Mouse (Mus musculus): Measurements from ENCODE around the gene Nxph4.
A peak's percentile ranks its signal among the peaks of the same experiment; 100 is the strongest.

The Nxph4 gene

DNA sequence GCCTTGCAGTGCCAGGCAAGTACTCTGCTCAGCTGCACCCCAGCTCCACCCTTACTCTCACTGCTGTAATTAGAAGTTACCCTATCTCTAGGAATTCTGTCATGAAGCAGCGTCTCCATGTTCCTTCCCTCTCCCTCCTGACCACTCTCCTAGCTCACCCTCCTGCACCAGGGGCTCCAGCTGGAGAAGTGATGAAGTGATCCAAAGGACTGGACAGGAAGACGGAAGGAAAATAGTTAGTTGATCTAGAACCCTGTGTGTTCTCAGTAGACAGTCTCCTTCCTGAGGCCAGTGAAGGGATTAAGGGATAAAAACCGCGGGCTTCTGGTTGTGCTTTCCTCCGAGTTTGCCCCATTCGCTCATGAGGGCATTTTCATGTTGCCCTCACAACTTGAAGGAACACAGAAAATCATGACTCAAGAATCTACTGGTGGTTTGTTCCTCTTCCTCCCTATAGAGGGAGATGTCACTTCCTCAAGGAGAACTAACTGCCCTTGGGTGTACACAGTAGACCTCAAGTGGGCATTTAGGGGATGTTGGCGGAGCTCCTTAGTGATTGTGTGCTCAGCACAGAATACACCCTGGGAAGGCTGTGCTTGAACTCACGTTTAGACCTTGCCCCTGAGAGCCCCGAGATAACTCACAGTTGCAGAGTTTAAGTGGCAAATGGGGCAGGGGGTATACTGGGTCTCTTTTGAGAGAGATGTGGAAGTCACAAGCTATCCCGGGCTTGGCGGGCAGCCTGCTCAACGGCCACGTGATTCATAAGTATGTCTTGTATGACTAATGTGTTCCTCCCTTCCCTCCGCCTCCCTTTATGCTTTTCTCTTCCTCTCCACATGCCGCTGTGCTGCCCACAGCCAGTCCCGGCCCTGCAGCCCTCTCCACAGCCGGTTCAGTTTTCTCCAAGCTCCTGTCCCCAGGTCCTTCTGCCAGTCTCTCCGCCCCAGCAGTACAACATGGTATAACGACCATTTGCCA lies 53.2 kb downstream of the Nxph4 start:
- DNase-seq, result peak; percentile 35

DNA sequence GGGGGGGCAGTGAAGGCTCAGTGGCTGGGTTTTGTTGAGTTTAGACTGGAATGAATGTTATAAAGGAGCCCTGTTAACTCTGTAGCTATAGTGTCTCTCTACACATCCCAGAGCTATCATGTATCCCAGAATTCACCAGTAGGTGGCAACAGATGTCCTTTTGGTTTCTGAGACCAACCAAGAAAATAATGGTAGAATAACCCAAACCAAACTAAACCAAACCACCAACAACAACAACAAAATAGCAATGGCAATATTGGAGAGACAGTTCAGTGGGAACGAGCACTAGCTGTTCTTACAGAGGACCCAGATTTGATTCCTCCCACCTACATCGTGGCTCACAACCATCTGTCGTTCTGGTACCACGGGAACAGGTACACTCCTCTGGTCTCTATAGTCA lies 55.2 kb downstream of the Nxph4 start:
- DNase-seq, result no peak

DNA sequence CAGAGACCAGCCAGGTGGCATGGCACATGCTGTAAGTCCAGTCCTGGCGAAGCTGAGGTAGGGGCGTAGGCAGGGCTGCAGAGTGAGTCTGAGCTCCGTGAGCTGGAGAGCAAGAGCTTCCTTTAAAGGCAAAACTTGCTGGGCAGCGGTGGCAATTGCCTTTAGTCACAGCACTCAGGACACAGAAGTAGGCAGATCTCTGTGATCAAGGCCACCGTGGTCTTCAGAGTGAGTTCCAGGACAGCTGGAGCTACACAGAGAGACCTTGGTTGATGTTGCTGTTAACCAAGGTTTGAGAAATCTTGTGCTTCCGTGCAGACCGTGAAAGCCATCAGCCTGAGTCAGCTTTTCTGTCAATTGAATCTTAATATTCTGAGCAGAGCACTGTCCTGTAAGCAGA lies 57.1 kb downstream of the Nxph4 start:
- no peak for DNase-seq

DNA sequence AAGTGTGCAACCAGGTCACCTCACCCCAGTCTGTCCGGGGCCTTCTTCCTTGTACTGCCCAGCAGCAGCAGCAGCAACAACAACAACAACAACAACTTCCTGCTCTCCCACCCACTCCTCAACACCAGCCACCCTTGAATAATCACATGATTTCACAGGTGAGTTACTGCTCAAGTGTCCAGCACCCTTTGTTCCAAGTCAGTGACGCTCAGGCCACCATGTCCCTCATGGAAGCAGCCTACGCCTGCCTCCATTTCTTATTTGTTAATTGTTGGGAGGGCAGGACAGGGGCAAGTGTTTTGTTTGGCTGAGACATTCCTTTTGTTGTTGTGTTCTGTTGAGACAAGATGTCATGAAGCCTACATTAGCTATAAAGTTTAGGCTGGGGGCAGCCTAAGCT lies 57.8 kb downstream of the Nxph4 start:
- DNase-seq, result no peak
